Mouse (Mus musculus): ENCODE measurements around the gene Sgk2.

The Sgk2 gene

DNA sequence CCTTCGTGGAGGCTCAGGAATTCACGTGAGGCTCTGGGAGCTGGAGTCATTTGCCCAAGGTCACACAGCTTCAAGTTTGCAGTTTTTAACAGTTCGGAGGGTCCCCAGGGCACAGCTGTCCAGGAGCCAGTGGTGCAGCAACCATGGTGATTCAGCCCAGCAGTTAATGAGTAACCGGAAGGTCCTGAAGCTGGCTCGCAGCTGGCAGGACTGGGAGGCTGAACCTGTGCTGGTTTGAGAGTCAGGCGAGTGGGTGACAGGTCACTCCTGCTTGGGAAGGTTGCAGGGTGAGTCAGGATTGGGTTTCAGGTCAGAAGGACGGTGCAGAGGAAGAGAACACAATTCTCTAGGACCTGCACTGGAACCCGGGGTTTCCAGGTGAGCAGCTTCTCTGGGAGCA is at the start of gene Sgk2:
TSS of gene Sgk2 (plus strand) at position 113 of the 400 bp plus-strand sequence.
- no peak for DNase-seq

GRCm38 (mm10) chr2:162939562-162939961 is 47.6 kb upstream of the Sgk2 start:
- DNase-seq = no peak

GRCm38 (mm10) chr2:162943148-162943846 is 43.8 kb upstream of the Sgk2 start, which contains the start of gene L3mbtl1:
L3mbtl1 (plus strand) TSS chr2:162943472.
- DNase-seq = peak; percentile 55 to 72

- DNase-seq = no peak
Measured at GRCm38 (mm10) chr2:162943931-162944330, 43.2 kb upstream of the Sgk2 start.

DNA sequence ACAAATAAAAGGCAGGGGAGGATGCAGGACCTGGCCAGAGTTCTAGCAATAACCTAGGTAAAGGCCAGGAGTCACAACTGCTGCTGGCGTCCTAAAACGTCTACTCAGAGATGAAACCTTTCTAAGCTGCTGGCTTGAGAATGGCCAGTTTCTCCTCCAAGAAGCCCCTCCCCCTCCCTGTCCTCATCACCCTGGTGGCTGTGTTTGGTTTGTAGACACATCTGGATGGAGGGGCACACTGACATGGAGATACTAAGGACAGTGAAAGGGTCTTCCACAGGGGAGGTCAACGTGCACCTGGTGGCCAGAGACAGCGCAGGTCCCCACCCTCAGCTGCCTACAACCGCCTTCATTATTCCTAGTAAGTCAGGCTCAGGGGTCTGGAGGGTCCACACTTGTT is 40.2 kb upstream of the Sgk2 start:
- DNase-seq = no peak

- DNase-seq = peak; percentile 32 to 50
Measured at GRCm38 (mm10) chr2:162947736-162948135, 39.4 kb upstream of the Sgk2 start.

DNA sequence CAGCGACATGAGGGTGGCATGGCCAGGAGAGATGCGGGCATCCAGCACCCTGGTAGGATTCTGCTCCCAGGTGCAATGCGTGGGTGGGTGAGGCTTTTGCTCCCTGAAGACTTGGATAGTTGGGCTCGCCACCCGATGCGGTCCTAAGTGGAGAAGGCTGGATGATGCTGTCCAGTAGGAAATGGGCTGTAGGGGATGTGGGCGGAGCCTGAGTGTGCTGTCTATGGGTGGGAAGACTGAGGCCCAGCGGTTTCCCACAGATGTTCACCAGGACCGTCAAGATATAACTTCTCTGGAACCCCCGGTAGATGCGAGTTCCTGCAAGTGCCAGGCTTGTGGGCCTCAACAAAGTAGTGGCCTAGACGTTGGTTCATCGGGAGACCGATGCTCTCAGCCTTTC is 38.9 kb upstream of the Sgk2 start:
- DNase-seq = no peak

DNA sequence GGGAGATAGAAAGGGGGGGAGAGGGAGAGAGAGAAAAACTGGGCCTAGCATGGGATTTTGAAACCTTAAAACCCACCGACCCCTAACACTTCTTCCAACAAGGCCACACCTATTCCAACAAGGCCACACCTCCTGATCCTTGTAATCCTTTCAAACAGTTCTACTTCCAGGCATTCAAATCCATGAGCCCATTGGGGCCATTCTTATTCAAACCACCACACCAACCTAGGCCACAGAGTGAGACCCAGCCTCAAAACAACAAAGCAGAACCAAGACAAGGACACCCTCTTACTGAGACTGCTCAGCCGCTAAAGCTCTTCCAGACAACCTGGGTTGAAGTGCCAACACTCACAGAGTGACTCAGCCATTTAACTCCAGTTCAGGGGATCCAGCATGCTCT is 36.4 kb upstream of the Sgk2 start:
- DNase-seq = no peak

DNA sequence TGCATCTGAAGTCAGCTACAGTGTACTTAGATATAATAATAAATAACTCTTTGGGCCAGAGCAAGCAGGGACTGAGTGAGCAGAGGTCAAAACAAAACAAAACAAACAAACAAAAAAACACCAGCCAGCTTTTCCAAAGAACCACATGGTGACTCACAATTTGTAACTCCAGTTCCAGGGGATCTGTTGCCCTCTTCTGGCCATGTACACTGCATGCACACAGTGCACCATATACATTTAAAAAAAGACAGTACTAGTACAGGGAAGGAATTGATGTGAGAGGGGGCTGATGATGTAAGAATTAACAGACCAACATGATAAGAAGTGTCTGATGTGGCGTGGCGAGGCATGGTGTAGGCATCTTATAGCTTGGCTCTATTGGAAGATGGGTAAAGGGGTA is 30.3 kb upstream of the Sgk2 start:
- no peak for DNase-seq

GRCm38 (mm10) chr2:162961321-162961720 is 25.8 kb upstream of the Sgk2 start:
- no peak for DNase-seq

GRCm38 (mm10) chr2:162966734-162967133 is 20.4 kb upstream of the Sgk2 start:
- DNase-seq = no peak

DNA sequence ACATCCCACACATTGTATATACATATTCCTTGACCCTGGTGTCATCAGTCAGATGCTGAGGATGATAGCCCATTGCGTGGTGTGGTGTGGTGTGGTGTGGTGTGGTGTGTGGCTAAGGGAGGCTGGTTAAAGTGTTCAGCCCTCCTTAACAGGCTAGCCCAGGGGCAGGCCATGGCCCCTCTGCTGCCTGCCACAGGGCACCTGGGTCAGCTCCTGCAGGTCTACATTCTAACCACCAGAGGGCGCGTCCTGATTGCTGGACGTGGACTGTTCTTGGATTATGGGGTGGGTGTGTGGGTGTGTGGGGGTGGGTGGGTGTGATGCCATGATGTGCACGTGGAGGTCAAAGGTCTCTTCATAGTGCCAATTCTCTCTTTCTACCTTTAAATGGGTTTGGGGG is 18.8 kb upstream of the Sgk2 start:
- peak; percentile 31 to 42 for DNase-seq

GRCm38 (mm10) chr2:162969101-162969500 is 18.0 kb upstream of the Sgk2 start:
- no peak for DNase-seq

- DNase-seq = no peak
Measured at GRCm38 (mm10) chr2:162970896-162971295, 16.2 kb upstream of the Sgk2 start.

GRCm38 (mm10) chr2:162972752-162973151 is 14.4 kb upstream of the Sgk2 start:
- no peak for DNase-seq

DNA sequence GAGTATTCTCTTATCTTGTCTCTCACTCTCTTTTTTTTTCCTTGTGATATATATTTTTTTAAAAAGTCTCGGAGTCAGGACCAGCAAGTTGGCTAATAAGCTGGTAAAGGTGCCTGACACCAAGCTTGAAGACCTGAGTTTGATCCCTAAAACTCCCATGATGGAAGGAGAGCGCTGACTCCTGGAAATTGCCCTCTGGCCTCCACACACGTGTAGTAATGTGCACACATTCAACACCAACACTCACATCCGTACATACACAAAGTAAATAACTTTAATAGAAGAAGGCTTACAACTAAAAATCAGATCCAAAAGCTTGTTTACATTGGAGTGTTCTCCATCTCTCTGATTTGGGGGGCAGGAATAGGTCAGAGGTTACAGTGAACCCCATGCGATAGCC is 13.9 kb upstream of the Sgk2 start:
- DNase-seq = no peak

DNA sequence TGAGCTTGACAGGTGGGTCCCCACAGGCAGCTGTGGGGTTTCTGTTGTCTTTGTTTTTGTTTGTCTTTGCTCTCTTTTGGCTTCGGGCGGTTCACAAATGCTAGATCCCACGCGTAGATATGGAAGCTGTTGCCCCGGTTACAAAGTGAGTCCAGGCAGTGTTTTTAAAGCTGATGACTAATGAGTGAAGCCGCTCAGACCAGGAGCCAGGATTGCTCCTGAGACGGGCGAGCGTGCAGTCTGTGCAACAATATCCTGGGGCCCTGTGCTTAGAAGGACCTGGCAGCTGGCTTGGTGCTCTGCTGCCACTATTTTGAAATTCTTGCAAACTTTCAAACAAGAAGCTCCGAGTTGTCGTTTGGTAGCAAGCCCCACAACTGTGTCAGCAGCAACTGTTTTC is 13.5 kb upstream of the Sgk2 start:
- no peak for DNase-seq

GRCm38 (mm10) chr2:162975157-162975775 is 11.9 kb upstream of the Sgk2 start:
- DNase-seq = peak in 1 of 2 experiments; percentile 14

DNA sequence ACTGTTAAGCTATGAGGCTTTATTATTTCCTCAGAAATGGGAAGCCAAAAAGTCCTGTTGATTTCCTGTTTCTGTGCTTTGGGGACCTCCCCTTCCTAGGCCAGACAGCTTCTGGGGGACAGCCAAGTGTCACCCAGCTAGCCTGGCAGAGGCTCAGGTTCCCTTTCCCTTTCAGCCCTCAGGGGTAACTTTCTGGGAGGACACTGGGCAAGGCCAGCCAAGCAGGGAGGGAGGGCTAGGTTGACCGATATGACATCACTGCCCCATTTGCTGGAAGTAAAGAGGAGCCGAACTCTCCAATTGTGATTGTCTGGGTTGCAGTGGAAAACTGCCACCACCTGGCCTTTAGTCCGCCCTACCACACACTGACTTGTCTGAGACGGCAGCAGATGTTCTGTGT is 11.1 kb upstream of the Sgk2 start:
- peak in 1 of 2 experiments; percentile 6 for DNase-seq

DNA sequence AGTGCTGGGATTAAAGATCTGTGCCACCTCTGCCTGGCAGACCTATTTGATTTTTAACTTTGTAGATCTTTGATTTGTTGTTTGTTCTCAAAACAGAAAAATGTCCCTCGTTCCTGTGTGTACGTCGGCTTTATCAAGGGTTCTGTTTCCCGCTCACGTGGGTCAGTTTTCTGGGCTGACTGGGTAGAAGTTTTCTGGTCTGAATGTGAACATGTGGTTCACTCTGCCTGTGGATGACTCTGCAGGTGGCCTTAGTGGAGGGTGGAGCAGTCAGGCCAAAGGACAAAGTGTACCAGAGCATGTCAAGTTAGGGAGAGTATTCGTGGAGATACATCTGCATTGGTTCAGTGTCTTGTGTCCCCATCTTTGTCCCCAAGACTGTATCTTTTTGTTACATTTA is 2.7 kb upstream of the Sgk2 start:
- DNase-seq = no peak

GRCm38 (mm10) chr2:162985923-162986322 is 1.2 kb upstream of the Sgk2 start:
- DNase-seq = no peak

- DNase-seq = no peak
Measured at GRCm38 (mm10) chr2:162986764-162987163, 366 bp upstream of the Sgk2 start.

DNA sequence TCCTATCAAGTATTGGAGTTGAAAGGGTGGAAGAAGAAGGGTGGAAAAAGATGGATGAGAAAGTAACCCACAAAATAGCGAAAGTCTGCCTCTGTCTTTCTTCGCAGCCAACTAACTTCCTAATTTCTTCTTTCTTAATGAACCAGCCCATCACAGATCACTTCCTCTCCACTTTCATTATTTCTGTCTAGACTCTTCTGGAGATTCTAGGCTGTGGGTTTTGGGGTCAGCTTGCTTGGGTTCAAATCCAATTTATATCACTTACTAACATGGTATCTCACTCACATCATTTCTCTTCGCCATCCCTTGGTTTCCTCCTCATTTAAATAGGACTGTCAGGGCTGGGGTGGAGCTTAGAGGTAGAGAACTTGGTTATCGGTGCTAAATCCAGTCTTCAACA is 1.1 kb downstream of the Sgk2 start:
- no peak for DNase-seq

- DNase-seq = no peak
Measured at GRCm38 (mm10) chr2:162991394-162992083, 4.4 kb downstream of the Sgk2 start.
